ENCODE assay signal across 9 mouse cellular contexts in genomic region chr11:74721141-74721540, GRCm38 (mm10). TPM values are rescaled to one million over a fixed set of nuclear protein-coding genes. Genes with fewer than 3 reads are reported as not detected.
DNase-seq lines count a peak whose midpoint lies in the region; ATAC-seq and TF ChIP-seq lines count a peak whose summit lies in the region.
"Had no signal": no experiment of that assay in that cellular context is flagged by ENCODE, and none has a peak within 500 bp of the region (broad histone marks: within the 10 kb centered on the region; RNA-seq: fewer than 3 reads in every experiment).

No protein-coding gene starts in this region.

- H3K9me3 ChIP-seq in hindbrain, embryonic 10.5 days: no peaks in the 10 kb centered on the region
- no peaks in the 10 kb centered on the region for H3K9me3 ChIP-seq in hindbrain, embryonic 11.5 days (ENCODE audit: control insufficient read depth, low read length)
- no peaks in the 10 kb centered on the region for H3K9me3 ChIP-seq in ES-E14 (ENCODE audit: control insufficient read depth, insufficient read depth, low read depth, low read length)
- no peaks in the 10 kb centered on the region for H3K9me3 ChIP-seq in liver, embryonic 14.5 days (ENCODE audit: control insufficient read depth, low read length)

- no peak for DNase-seq in hindbrain, embryonic 10.5 days (ENCODE audit: low spot score)
- DNase-seq in hindbrain, embryonic 11.5 days (ENCODE audit: low spot score): no peak
- DNase-seq in ES-E14 (ENCODE audit: low read depth, low spot score): no peak
- no peak for DNase-seq in liver, embryonic 14.5 days (ENCODE audit: low read depth in 3 of 3, low spot score in 3 of 3)
- DNase-seq in cerebellum, adult 11 months: no peak
- no peak for DNase-seq in yolk sac, embryonic 10.5 days (ENCODE audit: low spot score)
- DNase-seq in layer of hippocampus, postnatal 14 days (ENCODE audit: low spot score in 2 of 2): no peak
- DNase-seq: layer of hippocampus, postnatal 36 days had no signal

- in situ Hi-C loops in ES-E14 (cut with MboI; ENCODE audit: low sequenced_read_pairs in 2 of 2, unreplicated experiment in 2 of 2): no loop called here

- peak overlapping the region; percentile 91; the same call in 1 of the 2 replicates for H3K4me3 ChIP-seq in hindbrain, embryonic 10.5 days
- H3K4me3 ChIP-seq in hindbrain, embryonic 11.5 days (ENCODE audit: low read depth, low read length): no peak overlapping the region
- H3K4me3 ChIP-seq in ES-E14 (ENCODE audit: insufficient read depth in 1 of 2, low read depth in 1 of 2, low read length in 2 of 2, poor library complexity in 1 of 2, severe bottlenecking in 1 of 2): no peak overlapping the region; a peak in 2 of 4 replicates
- H3K4me3 ChIP-seq in embryonic fibroblast, embryonic 13.5 days (ENCODE audit: insufficient read depth, low read length): peak overlapping the region; percentile 6; the same call in 1 of the 2 replicates
- peak overlapping the region in 1 of 2 experiments; percentile 35; a peak in 3 of 4 replicates for H3K4me3 ChIP-seq in liver, embryonic 14.5 days (ENCODE audit: insufficient read depth in 1 of 2, low read depth in 2 of 2, low read length in 2 of 2)

- WGBS in hindbrain, embryonic 10.5 days: 83% methylated on average over 2 of the region's 2 CpGs
- 83% methylated on average over 2 of the region's 2 CpGs for WGBS in hindbrain, embryonic 11.5 days
- WGBS in liver, embryonic 14.5 days (ENCODE audit: insufficient replicate concordance): 51% methylated on average over 2 of the region's 2 CpGs

- peaks cover 34% of the 10 kb centered on the region for H3K4me1 ChIP-seq in hindbrain, embryonic 10.5 days (replicated peaks)
- no peaks in the 10 kb centered on the region for H3K4me1 ChIP-seq in hindbrain, embryonic 11.5 days (replicated peaks; ENCODE audit: control insufficient read depth, insufficient read depth, low read length)
- peaks cover 1 to 19% of the 10 kb centered on the region in 2 experiments; a peak in 3 of 4 replicates for H3K4me1 ChIP-seq in ES-E14 (ENCODE audit: control insufficient read depth in 2 of 2, insufficient read depth in 2 of 2, low read length in 2 of 2, poor library complexity in 1 of 2)
- H3K4me1 ChIP-seq in embryonic fibroblast, embryonic 13.5 days (ENCODE audit: control insufficient read depth, insufficient read depth, low read length): peaks cover 3% of the 10 kb centered on the region; the same call in 1 of the 2 replicates
- H3K4me1 ChIP-seq in liver, embryonic 14.5 days (replicated peaks; ENCODE audit: control insufficient read depth in 2 of 2, insufficient read depth in 2 of 2, low read length in 1 of 2): peaks cover 10 to 22% of the 10 kb centered on the region in 2 experiments

- 0 out of 2 replicates have a peak, but pooled peaks cover 5% of the 10 kb centered on the region for H3K36me3 ChIP-seq in hindbrain, embryonic 10.5 days
- no peaks in the 10 kb centered on the region for H3K36me3 ChIP-seq in hindbrain, embryonic 11.5 days (ENCODE audit: control insufficient read depth, insufficient read depth, low read length)
- H3K36me3 ChIP-seq in ES-E14 (ENCODE audit: control insufficient read depth, insufficient read depth, low read length, poor library complexity, severe bottlenecking): no peaks in the 10 kb centered on the region
- no peaks in the 10 kb centered on the region; the same call in 1 of the 2 replicates for H3K36me3 ChIP-seq in liver, embryonic 14.5 days (replicated peaks; ENCODE audit: control insufficient read depth, insufficient read depth, low read depth)

- TF ChIP-seq CTCF in embryonic fibroblast, embryonic 13.5 days (IDR thresholded peaks at IDR 0.05; ENCODE audit: borderline replicate concordance, insufficient read depth, low read length): no peak
- no peak for TF ChIP-seq CTCF in liver, embryonic 14.5 days (IDR thresholded peaks at IDR 0.05; ENCODE audit: low read depth)

- H3K4me2 ChIP-seq in hindbrain, embryonic 11.5 days (replicated peaks; ENCODE audit: low read depth, low read length): no peak overlapping the region
- peak overlapping the region; percentile 58 for H3K4me2 ChIP-seq in liver, embryonic 14.5 days (ENCODE audit: low read depth)

- no peak for ATAC-seq in hindbrain, embryonic 11.5 days (ENCODE audit: low FRiP score)
- ATAC-seq in liver, embryonic 14.5 days (ENCODE audit: insufficient read depth): no peak

- TF ChIP-seq EP300 in liver, embryonic 14.5 days (IDR thresholded peaks at IDR 0.05; ENCODE audit: low read depth): no peak

- no peak overlapping the region for H3K9ac ChIP-seq in hindbrain, embryonic 11.5 days (ENCODE audit: low read depth, low read length)
- no peak overlapping the region for H3K9ac ChIP-seq in ES-E14 (ENCODE audit: insufficient read depth, low read depth, low read length, poor library complexity, severe bottlenecking)
- no peak overlapping the region for H3K9ac ChIP-seq in liver, embryonic 14.5 days (replicated peaks)

- H3K27ac ChIP-seq in hindbrain, embryonic 10.5 days: no peak overlapping the region
- no peak overlapping the region for H3K27ac ChIP-seq in hindbrain, embryonic 11.5 days (ENCODE audit: low read depth, low read length)
- peak overlapping the region; percentile 40; the same call in 1 of the 2 replicates for H3K27ac ChIP-seq in ES-E14 (ENCODE audit: insufficient read depth, low read depth, low read length, poor library complexity, severe bottlenecking)
- H3K27ac ChIP-seq in embryonic fibroblast, embryonic 13.5 days (ENCODE audit: insufficient read depth, low read length): no peak overlapping the region
- no peak overlapping the region for H3K27ac ChIP-seq in liver, embryonic 14.5 days

- H3K27me3 ChIP-seq in hindbrain, embryonic 10.5 days (ENCODE audit: insufficient read depth, poor library complexity, severe bottlenecking): no peaks in the 10 kb centered on the region
- H3K27me3 ChIP-seq in hindbrain, embryonic 11.5 days (ENCODE audit: control insufficient read depth, insufficient read depth, low read length): no peaks in the 10 kb centered on the region
- H3K27me3 ChIP-seq in liver, embryonic 14.5 days (ENCODE audit: control insufficient read depth, insufficient read depth, low read length): no peaks in the 10 kb centered on the region

- no peak for TF ChIP-seq POLR2A in embryonic fibroblast, embryonic 13.5 days (IDR thresholded peaks at IDR 0.05; ENCODE audit: low read depth, low read length)

TF ChIP-seq in ES-E14, 5 proteins besides CTCF, POLR2A, EP300 and RAD21:
- TF ChIP-seq ZNF384 (IDR thresholded peaks at IDR 0.05; ENCODE audit: low read depth, low read length): peak; percentile 66; the same call in 1 of the 2 replicates
- TF ChIP-seq ZC3H11A (IDR thresholded peaks at IDR 0.05; ENCODE audit: borderline replicate concordance, low read depth, low read length): no peak

RNA-seq across cellular contexts. Expression of gene Pafah1b1, which starts 3.3 kb away (rescaled TPM):
- 49.5 and 54.0 TPM in 2 replicates for polyA plus RNA-seq in hindbrain, embryonic 10.5 days (2016; fragmentation: Nextera tagmentation; extraction: Ambion mirVana)
- 106 and 118 TPM in 2 replicates for polyA plus RNA-seq in hindbrain, embryonic 11.5 days (2014; fragmentation: Nextera tagmentation; extraction: Ambion mirVana)
- total RNA-seq in ES-E14 (2012; rRNA removed): 41.8 and 64.6 TPM in 2 replicates
- 111 and 122 TPM in 2 replicates for polyA plus RNA-seq in embryonic fibroblast, embryonic 13.5 days (2011; ENCODE audit: insufficient read length, low read depth, missing spikeins)
- polyA plus RNA-seq in liver, embryonic 14.5 days (2012; rRNA removed): 11.1 and 18.2 TPM in 2 replicates
- polyA plus RNA-seq in liver, embryonic 14.5 days (2014; fragmentation: Nextera tagmentation; extraction: Ambion mirVana): 42.1 and 43.8 TPM in 2 replicates
- 100 to 1,000 TPM; 406 to 411 TPM for total RNA-seq in layer of hippocampus, postnatal 14 days (2021)

RNA-seq across cellular contexts. Expression of gene Mettl16, which starts 49.5 kb away (rescaled TPM):
- polyA plus RNA-seq in hindbrain, embryonic 10.5 days (2016; fragmentation: Nextera tagmentation; extraction: Ambion mirVana): 47.5 and 70.2 TPM in 2 replicates
- polyA plus RNA-seq in hindbrain, embryonic 11.5 days (2014; fragmentation: Nextera tagmentation; extraction: Ambion mirVana): 45.0 and 46.8 TPM in 2 replicates
- 52.5 and 72.7 TPM in 2 replicates for total RNA-seq in ES-E14 (2012; rRNA removed)
- polyA plus RNA-seq in embryonic fibroblast, embryonic 13.5 days (2011; ENCODE audit: insufficient read length, low read depth, missing spikeins): 25.6 and 29.1 TPM in 2 replicates
- polyA plus RNA-seq in liver, embryonic 14.5 days (2012; rRNA removed): 3.1 and 9.3 TPM in 2 replicates
- 14.6 and 16.5 TPM in 2 replicates for polyA plus RNA-seq in liver, embryonic 14.5 days (2014; fragmentation: Nextera tagmentation; extraction: Ambion mirVana)
- 10 to 100 TPM; 18.1 to 26.4 TPM for total RNA-seq in layer of hippocampus, postnatal 14 days (2021)

Comparison
In these comparisons a context has a peak if more than half of its experiments do, and no peak if none do; other contexts are left out.
1. H3K4me3 ChIP-seq: peak in hindbrain, embryonic 10.5 days (single experiment) and embryonic fibroblast, embryonic 13.5 days (single experiment); none in hindbrain, embryonic 11.5 days (single experiment) and ES-E14 (0 of 2).